Mouse (Mus musculus) adrenal gland, postnatal 4 days (tissue): ENCODE measurements around the gene Krt34. TPM values are rescaled to one million over a fixed set of nuclear protein-coding genes. Genes with fewer than 3 reads are reported as not detected.

ENCODE experiments used
- DNase-seq, 2 experiments: peaks; one replicate each; pipeline ENCODE4 v3.0.0; 2021 to 2022; ENCODE audit warnings: low spot score in 2 of 2, mixed read lengths in 2 of 2
- long read RNA-seq, 2 experiments: library from polyadenylated mRNA; stranded (forward); transcript quantifications; one replicate each; pipeline ENCODE4 v2.0.0; 2021
- total RNA-seq, 2 experiments: library from RNA; stranded (reverse); gene quantifications; 2 replicates each; pipeline ENCODE4 v1.2.3; 2021

Gene Krt34
- not detected for total RNA-seq
- long read RNA-seq, experiment 1: 0 reads
- long read RNA-seq, experiment 2: 0 reads

DNA sequence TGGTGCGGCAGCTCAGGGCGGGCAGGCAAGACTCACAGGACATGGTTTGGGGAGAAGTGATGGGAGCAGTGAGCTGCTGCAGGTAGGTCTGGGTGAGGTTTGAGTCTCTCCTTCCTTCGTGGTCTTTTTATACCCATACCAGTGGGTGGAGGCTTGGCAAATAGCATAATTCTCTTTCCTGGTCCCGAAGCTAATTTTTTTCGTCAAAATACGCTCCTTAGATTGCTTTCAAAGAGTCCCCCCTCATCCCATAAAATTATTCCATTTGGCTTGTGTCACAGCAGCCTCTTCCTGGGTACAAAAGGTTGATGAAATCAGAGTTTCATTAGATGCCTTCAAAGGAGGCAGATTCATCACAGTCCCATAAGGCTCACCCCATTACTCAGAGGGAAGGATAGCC is at the start of gene Krt34:
Gene Krt34 (minus strand): TSS at position 101 of the 400 bp plus-strand sequence.
- DNase-seq: no peak

DNA sequence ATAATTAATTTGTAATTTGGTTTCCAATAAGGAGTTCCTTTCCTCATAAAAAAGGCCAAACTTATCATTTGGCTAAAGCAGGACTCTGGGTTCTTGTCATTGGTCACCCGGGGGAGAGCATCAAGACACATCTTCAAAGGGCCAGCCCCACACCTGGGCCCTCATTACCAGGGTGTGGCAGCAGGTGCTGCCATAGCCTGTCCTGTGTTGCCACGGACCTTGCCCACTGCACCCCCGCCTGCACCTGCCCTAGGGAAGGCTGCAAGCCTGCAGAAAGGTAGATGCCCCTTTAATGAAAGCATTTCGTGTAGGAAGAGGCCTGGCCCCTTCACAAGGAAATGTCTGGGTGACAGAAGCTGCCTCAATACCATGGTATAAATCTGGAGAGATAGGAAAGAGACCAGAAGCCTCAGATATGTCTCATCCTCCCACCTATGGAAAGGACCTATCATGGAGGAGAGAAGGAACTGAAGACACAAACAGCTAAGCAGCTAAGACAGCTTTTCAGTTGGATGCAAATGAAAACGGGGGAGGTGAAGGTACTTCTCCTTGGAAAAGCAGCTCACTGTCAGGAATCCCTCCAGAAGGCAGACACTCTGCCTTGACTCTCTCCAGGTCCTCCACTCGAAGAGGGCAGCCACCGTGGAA is 47.1 kb upstream of the Krt34 start:
- no peak for DNase-seq

DNA sequence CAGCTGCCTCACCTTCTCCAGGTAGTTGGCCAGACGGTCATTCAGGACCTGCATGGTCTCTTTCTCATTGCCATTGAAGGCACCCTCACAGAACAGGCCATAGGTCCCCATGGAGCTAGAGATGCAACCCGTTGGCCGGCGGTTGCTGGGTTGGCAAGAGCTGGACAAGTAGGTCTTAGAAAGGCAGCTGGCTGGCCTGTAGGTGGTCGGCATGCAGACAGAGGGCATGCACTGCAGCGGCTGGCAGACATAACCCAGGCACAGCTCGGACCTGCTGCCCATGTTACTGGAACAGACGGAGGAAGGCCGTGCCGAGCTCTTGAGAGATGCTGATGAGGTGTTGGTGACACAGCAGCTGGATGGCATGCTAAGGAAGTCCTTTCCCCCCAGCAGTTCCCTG is 46.5 kb upstream of the Krt34 start, which contains the start of gene Krt32:
Gene Krt32 (minus strand): TSS at position 366 of the 400 bp plus-strand sequence.
- no peak for DNase-seq

DNA sequence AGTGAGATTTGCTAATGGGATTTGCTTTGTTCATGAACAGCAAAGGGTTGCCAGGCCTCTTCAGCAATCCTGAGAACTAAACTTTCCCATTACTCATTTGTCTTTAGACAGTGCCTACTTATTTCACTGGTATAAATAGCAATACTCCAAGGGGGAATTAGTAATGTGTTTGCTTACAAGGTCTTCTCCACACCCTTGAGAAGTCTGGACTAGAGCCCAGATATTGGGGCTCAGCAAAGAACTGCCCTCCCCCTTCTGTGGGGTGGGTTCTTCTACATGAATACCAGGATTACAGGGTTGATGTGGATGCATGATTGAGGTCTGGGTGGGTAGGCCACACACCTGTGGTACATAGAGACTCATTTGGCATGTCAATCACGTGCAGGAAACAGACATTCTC is 32.5 kb upstream of the Krt34 start:
- DNase-seq: no peak

DNA sequence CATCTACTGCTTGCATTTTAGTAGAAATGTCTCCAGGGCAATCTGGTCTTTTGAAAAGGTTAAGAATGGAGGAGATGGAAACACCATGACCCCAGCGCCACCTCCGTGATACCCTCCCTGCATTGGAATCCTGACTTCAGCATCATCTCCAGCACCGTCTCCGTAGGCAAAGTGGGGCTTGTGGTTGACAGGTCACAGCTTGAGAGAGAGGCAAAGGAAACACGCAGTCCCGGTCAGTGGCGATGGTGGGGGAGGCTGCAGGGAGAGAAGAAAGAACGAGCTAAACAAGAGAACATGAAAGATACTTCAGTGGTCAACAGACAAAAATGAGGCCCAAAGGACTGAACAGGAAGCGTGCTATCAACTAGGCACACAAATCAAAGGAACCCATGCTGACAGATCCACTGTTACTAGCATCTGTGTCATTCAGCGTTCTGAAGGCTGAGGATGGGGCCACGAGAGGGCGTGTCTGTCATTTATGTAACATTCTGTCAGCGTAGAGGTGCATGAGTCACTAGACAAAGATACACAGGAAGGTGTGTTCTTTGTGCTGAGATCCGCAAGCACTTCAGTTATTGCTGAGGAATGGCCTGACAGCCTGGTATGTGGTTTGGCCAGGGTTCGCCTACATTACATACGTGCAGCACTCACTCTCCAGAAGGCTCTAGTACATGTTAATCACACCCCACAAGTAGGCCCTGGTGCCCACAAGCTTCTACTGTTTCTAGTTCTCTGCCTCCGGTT is 26.1 kb upstream of the Krt34 start:
- DNase-seq: no peak

DNA sequence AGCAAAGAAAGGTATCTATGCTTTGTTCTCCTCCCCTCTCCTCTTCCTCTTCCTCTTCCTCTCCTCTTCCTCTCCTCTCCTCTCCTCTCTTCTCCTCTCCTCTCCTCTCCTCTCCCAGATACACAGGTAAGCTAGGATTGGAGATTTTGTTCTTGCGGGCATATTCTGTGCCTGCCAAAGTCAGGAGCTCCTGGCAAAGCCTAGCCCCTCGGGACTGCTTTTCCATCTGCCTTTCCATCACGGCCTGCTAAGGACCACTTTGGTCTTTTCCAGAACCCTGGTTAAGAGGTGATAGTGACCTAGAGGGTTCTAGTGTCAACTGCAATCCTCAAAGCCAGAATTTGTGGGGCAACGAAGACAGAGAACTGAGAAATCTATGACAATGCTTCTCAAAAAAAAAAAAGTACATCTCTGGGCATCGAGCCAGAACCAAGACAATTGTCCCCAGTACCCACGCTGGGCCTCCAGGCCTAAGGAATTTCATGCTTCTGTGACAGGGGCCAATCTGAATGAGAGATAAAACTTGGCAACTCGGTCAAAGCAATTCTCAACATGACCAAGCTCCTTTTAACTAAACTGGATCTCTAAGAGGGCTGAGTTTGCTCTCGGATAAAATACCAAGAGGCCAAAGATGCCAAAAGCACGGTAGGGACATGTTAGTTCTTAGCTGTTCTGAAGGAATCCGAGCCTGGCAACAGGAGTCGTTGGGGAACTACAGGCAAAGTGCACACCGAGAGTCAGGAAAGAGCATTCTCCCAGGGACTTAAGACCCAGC is 25.1 kb upstream of the Krt34 start:
- DNase-seq: no peak

DNA sequence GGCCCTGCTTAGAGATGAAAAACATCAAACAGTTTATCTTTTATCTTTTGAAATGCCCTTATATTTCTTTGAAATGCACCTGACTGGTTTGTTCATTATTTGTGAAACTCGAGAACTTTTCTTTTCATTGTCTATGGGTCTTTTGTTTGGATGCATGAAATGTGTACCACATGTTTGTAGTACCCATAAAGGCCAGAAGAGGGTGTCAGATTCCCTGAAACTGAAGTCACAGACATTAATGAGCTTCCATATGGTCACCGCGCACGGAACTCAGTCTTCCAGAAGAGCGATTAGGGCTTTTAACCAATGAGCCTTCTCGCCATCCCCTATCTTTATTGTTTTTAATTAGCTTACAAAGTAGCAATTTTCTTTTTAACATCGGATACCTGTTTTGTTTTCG is 17.5 kb upstream of the Krt34 start:
- no peak for DNase-seq

DNA sequence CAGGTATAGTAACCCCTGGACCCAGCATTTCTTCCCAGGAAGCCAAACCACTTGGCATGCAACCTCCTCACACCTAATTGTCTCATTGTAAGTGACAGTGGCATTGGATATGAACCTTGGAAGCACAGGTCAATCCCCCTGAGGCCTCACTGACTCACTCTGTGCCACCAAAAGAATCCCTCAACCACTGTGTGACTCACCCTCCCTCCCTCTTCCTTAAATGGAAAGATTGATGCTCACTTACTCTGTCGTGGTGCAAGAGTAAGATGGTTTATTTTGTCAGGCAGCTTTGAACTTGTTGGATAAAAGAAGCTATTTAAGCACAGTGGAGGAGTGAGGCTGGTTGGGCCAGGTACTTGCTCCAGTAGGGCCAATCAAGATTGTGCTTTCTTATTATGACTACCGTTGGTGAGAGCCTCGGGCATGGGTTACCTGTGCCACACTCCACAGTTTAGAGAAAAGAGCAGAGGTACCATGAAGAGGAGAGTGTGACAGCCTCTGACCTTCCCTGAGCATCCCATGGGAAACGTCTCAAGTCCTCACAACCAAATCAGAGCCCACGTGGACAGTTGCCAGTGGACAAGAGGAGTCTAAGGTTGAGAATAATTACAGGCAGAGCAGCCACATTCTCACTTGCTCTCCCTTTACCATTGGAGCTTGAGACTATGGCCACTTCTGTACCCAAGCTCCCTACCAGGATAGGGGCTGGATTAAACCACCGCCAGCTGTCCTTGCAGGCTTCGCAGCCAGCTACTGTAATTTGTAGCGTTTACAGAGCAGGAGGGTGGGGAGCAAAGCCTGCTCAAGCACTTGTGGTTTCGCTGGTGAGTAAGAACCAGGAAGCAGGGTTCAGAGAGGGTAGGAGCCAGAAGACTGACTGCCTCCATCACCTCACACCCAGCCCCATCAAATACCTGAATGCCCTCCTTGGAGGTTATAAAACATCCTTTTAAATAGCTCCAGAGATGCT is 14.6 kb upstream of the Krt34 start:
- DNase-seq: no peak

DNA sequence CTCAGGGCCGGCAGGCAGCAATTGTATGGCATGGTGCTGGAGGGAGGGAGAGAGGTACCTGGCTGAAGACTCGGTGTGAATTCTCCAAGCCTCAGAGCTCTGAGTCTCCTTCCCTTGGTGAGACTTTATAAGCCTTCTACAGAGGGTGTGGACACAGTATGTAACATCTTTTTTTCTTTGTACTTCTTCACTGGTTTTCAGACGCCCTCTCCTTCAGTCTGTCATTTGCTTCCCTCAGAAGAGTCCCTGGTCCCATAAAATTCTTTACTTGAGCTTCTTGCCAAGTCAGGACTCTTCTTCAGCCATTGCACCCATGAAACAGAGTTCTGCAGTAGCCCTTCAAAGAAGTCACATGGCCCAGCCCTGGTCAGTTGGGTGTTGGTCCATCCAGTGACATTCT is 9.1 kb upstream of the Krt34 start, which contains the start of gene Krt31:
Gene Krt31 (minus strand): TSS at position 101 of the 400 bp plus-strand sequence.
- DNase-seq: no peak

DNA sequence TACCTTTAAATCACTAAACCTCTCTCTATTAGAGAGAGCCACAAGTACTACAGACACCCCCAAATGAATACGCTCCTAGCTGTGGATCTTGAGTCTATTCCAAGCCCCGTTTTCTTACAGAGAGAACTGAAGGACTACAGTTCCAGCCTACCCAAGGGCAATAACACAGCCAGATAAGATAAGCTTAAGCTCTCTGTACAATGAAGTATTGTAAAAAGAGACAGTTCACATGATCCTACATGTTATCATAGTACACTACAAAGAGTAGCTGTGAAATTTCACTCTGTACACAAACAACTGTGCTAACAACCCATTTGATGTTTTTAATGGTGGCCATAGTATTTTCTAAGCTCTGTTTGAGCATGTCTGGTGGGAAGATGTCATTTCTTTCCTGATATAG is 5.8 kb upstream of the Krt34 start:
- no peak for DNase-seq

DNA sequence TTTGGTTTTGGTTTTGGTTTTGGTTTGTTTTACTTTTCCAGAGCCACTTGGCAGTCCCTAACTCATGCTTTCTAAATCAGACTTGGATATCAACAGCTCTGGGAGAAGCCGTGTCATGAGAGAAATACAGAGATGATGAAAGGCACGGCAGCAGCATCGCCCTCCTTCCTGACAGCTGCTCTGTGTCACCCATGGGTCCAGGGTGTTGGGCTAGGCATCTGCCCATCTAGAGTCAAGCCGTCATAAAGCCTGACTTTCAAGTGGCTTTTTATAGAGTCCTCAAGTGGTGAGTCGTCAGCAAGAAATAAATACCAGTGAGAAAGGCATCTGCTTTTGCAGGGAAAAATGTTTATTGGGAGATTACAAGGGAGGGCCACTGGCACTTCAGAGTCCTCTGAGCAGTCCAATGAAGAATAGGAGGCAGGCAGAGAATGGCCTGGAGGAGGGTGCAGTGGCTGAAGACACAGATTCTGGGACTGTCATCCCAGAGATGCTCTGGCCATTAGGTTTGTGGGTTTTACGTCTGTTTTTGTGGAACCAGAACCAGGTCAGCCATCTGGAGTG is 5.0 kb upstream of the Krt34 start:
- no peak for DNase-seq

DNA sequence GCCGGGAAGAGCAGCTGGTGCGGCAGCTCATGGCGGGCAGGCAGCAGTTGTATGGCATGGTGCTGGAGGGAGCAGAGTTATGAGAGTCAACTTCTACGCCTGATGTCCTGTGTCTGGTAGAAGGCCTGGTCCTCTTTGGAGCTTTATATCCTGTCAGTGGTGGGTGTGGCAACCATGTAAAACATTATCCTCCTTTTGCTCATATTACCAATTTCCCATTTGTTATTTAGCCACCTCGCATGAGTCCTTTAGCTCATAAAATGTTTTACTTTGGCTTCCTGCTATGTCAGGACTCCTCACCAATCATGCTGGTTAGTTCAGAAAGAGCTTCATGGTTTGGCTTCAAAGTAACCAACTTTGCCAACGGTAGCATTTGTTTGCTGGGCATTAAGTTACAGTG is 11.6 kb downstream of the Krt34 start, which contains the start of gene Krt33b:
Gene Krt33b (minus strand): TSS at position 101 of the 400 bp plus-strand sequence.
- DNase-seq: no peak

DNA sequence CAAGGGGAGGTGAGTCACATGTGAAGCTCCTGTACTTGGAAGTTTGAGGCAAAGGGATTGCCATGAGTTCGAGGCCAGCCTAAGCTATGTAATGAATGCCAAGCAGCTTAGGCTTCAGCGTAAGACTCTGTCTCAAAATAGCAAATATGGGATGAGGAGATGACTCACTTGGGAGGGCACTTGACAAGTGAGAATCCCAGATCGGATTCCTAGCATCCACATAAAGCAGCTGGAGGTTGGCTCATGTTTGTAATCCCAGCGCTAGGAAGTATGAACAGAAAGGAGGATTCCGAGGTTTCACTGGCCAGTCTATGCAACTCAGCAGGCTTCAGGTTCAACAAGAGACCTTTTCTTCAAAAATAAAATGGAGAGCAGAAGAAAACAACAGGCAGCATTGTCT is 19.9 kb downstream of the Krt34 start:
- no peak for DNase-seq

DNA sequence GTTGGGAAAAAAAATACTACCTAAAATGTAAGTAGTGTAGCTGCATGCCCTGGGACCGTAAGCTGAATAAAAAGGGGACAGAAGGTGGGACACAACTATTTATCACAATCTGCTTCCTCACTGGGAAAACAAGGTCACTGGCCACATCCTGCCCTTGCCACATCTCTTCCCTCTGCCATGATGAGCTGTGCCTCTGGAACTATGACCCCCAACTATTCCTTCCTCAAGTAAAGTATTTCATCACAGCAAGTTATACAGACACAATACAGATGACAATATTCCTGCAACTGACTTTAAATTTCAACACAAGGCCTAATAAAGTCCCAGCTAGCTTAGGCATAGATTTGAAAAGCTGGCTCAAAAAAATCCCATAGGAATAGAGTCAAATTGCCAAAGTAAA is 21.9 kb downstream of the Krt34 start:
- no peak for DNase-seq

DNA sequence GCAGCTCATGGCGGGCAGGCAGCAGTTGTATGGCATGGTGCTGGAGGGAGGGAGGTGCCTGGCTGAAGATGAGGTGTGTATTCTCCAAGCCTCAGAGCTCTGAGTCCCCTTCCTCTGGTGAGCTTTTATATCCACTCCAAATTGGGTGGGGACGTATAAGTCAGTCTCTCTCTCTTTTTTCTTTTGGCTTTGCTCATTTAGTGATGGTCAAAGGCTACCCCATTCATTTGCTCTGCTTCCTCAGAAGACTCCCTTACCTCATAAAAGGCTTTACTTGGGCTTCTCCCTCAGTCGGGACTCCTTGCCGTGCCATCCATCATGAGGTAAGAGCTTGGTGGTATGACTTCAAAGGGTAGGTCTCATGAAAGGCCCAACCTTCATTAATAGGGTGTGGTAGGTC is 25.2 kb downstream of the Krt34 start, which contains the start of gene Krt33a:
Gene Krt33a (minus strand): TSS at position 101 of the 400 bp plus-strand sequence.
- DNase-seq: no peak

DNA sequence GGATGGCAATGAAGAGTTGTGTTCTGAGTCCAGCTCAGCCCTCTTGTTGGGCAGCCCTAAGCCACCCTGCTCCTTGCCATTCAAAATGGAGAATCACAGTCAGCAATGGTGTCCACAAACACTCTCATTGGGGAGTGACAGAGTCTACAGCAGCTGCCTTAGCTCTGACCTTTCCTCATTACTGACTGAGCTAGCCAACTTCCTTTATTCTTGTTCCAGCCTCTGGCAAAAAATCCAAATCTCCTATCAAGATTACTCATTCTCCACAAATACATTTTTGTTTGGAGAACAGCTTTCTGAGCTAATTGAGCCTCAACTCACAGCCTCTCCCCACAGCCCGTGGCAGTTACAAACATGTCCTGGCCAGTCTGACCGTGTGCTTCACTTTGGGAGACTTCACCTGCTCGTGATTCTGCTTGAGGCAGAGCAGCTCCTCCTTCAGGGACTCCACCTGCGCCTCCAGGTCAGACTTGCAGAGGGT is 27.6 kb downstream of the Krt34 start:
- DNase-seq: no peak

DNA sequence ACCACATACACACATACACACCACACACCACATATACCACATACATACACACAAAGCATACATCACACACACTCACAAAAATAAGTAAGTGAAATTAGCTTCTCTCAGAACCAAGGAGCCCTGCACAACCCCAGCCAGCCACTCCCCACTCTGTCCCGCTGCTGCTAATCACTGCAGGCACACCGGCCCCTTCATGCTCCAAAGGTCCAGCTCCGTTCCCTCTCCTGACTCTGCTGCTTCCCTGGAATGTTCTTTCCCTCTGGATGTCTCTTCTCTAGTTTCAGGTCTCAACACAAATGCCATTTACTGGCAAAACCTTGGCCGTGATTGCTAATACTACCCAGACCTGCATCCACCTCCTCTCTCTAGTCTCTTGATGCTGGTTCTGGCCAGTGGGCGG is 30.7 kb downstream of the Krt34 start:
- DNase-seq: no peak

DNA sequence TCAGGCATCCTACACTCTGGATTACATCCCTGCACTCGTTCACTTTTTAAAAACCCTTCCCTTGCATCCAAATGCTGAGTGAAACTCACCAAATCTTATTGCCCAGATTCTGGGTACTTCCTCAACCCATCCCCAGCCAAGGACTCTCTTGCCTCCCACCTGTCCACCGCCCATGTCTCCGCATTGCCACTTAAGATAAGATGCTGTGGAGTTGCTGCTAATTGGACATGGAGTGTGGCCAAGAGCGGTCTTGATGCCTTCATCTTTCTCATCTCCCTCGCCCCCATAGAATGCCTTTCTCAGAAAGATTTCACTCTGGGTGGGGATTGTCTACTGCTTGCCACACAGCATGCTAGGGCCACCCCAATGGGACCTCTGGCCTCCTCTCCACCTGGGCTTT is 33.0 kb downstream of the Krt34 start:
- DNase-seq: no peak

DNA sequence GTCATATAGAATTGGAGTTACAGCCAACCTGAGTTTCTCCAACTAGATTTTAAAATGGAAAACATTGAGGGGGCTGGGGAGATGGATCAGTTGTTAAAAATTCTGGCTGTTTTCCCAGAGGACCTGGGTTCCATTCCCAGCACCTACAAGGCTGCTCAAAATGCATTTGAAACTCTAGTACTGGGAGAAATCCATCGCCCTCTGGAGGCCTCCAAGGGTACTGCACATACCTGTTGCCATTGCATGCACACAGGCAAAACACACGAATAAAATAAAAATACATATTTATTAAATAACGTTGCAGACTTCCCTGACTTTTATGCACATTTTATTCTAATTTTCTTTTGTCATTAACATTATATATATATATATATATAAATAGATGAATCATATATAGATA is 34.7 kb downstream of the Krt34 start:
- no peak for DNase-seq

DNA sequence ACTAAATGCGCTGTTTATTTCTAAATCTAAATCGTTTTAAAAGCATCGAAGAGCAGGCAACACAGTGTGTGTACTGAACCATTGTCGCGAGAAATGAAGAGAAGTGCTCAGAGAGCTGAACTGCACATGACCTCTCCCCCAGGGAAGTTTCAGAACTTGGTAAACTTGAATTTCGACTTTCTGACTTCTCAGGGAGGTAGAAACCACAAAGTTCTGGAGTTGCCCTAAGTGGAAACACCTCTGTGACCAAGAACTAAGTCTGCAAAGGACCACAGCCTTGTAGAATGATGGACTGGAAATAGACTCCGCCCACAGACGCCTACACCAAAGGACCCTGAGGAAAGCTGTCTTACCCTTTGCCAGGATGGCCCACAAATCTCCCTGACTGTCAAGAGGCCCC is 35.4 kb downstream of the Krt34 start:
- DNase-seq: no peak
